Mouse (Mus musculus) naive thymus-derived CD4-positive, alpha-beta T cell, adult 2 months (primary cell): ENCODE measurements around the gene Rap1a.
A peak's percentile ranks its signal among the peaks of the same experiment; 100 is the strongest.

Experiments
- DNase-seq: peaks from one replicate; pipeline ENCODE4 v3.0.0-alpha.2; 2011; ENCODE audit warnings: low read depth

Gene Rap1a

GRCm38 (mm10) chr3:105806519-105807249 lies 5.5 kb upstream of the Rap1a start:
- DNase-seq, result no peak

GRCm38 (mm10) chr3:105803600-105803999 lies 2.5 kb upstream of the Rap1a start:
- peak; percentile 56 for DNase-seq

- DNase-seq, result peak; percentile 61
These were observed 403 bp downstream of the Rap1a start for GRCm38 (mm10) chr3:105800675-105801190.

- DNase-seq, result peak; percentile 82
These were observed 921 bp downstream of the Rap1a start for GRCm38 (mm10) chr3:105800156-105800674.

GRCm38 (mm10) chr3:105799375-105799774 lies 1.8 kb downstream of the Rap1a start:
- no peak for DNase-seq

- DNase-seq, result no peak
These were observed 2.4 kb downstream of the Rap1a start for GRCm38 (mm10) chr3:105798770-105799169.

GRCm38 (mm10) chr3:105797427-105797826 lies 3.7 kb downstream of the Rap1a start:
- DNase-seq, result no peak

- DNase-seq, result no peak
These were observed 4.4 kb downstream of the Rap1a start for GRCm38 (mm10) chr3:105796761-105797160.

- DNase-seq, result no peak
These were observed 6.8 kb downstream of the Rap1a start for GRCm38 (mm10) chr3:105794309-105794708.

GRCm38 (mm10) chr3:105792309-105792708 lies 8.8 kb downstream of the Rap1a start:
- no peak for DNase-seq

GRCm38 (mm10) chr3:105791129-105791528 lies 10.0 kb downstream of the Rap1a start:
- no peak for DNase-seq

GRCm38 (mm10) chr3:105790338-105790737 lies 10.8 kb downstream of the Rap1a start:
- DNase-seq, result no peak

- DNase-seq, result no peak
These were observed 11.4 kb downstream of the Rap1a start for GRCm38 (mm10) chr3:105789776-105790175.

- DNase-seq, result no peak
These were observed 13.8 kb downstream of the Rap1a start for GRCm38 (mm10) chr3:105787328-105787727.

GRCm38 (mm10) chr3:105785865-105786264 lies 15.3 kb downstream of the Rap1a start:
- DNase-seq, result no peak

- DNase-seq, result no peak
These were observed 17.3 kb downstream of the Rap1a start for GRCm38 (mm10) chr3:105783809-105784208.

- DNase-seq, result no peak
These were observed 18.7 kb downstream of the Rap1a start for GRCm38 (mm10) chr3:105782406-105782805.

GRCm38 (mm10) chr3:105777997-105778396 lies 23.1 kb downstream of the Rap1a start:
- no peak for DNase-seq

GRCm38 (mm10) chr3:105774496-105774895 lies 26.6 kb downstream of the Rap1a start:
- DNase-seq, result no peak

GRCm38 (mm10) chr3:105771534-105771933 lies 29.6 kb downstream of the Rap1a start:
- peak; percentile 69 for DNase-seq

- DNase-seq, result no peak
These were observed 30.3 kb downstream of the Rap1a start for GRCm38 (mm10) chr3:105770836-105771235.

- DNase-seq, result no peak
These were observed 31.8 kb downstream of the Rap1a start for GRCm38 (mm10) chr3:105769380-105769779.

- peak; percentile 63 for DNase-seq
These were observed 32.6 kb downstream of the Rap1a start for GRCm38 (mm10) chr3:105768529-105768928.
